Mouse (Mus musculus) MN1 (cell line): ENCODE data around the gene Stx3.

Source experiments
- DNase-seq: peaks from one replicate; pipeline ENCODE4 v3.0.0-alpha.2; 2016; ENCODE audit warnings: low spot score

The Stx3 gene

GRCm38 (mm10) chr19:11725915-11726314 is 93.3 kb downstream of the Stx3 start:
- DNase-seq: no peak
